Mouse (Mus musculus): Measurements from ENCODE around the gene Nxpe5.

Gene Nxpe5

DNA sequence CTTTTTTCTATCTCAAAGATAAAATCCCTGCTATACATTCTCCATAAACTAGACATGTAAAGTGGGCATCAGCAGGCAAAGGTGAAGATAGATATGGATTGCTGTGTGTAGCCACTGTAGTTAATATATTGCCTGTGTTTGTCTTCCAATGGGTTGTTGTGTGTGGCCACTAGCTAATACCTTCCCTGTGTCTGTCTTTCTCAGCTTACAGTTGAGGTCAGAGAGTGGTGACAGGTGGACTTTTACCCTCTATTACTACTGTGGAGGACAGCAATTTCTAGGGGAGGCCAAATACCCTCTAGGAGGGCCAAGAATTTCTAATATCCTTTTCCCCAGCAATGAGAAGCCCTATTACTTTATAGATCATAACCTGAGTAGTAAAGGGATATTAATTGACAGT, 8.5 kb downstream of the Nxpe5 start:
- in situ Hi-C loops (cut with MboI; ENCODE audit: unreplicated experiment in 2 of 2): no loop called here

DNA sequence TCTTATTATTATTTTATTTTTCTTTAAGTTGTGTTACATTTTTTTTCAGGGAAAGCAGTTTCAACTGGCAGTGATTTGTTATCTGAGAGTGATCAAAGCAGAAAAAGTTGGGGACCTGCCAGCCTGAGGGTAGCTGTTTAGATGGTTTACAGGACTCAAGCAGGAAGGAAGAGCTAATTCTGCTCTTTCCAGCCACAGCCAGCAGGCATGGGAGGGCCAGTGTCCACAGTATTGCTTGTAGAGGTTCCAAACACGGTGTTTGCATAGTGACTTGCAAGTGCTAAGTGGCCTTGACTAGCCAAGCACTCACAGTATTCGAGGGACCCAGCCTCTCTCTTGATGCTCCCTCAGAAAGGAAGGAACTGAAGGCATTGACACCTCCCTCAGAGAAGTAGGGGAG, 15.8 kb downstream of the Nxpe5 start:
- in situ Hi-C loops (cut with MboI; ENCODE audit: unreplicated experiment in 2 of 2): no loop called here

DNA sequence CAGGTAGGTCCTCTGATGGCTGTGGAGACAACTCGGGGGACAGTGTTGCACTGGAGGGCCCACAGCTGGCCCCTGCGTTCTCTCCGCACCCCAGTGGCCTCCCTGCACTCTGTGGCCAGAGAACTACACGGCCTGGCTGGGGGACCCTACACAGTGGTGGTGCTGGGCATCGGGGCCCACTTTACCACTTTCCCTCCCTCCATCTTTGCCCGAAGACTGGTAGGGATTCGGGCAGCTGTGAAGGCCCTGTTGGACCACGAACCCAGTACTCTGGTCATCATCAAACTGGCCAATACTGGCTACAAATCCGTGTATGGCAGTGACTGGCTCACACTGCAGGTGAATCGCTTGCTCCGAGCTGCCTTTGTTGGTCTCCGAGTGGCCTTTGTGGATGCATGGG, 25.4 kb downstream of the Nxpe5 start:
- in situ Hi-C loops (cut with MboI; ENCODE audit: unreplicated experiment in 2 of 2): loop anchor here in 1 of 2 experiments (5.0 kb wide), 1 partner anchor 59 kb away; the partner anchor contains the start of gene Mblac1

DNA sequence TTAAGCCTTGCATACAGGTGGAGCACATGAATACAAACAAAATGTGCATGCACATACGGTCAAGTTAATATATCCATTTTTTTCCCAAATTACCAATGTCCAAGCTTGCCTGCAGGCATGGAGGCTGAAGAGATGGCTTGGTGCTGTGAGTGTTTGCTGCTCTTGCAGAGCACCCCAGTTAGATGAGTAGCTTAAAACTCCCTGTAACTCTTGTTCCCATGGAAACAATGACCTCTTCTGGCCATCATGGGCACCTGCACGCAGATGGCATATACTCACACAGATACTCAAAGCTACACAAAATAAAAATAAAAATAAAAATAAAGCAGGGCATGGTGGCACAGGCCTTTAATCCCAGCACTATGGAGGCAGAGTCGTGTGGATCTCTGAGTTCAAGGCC, 27.4 kb downstream of the Nxpe5 start:
- in situ Hi-C loops (cut with MboI; ENCODE audit: unreplicated experiment in 2 of 2): loop anchor here in 1 of 2 experiments (5.0 kb wide), 1 partner anchor 61 kb away; the partner anchor contains the start of gene Mblac1

DNA sequence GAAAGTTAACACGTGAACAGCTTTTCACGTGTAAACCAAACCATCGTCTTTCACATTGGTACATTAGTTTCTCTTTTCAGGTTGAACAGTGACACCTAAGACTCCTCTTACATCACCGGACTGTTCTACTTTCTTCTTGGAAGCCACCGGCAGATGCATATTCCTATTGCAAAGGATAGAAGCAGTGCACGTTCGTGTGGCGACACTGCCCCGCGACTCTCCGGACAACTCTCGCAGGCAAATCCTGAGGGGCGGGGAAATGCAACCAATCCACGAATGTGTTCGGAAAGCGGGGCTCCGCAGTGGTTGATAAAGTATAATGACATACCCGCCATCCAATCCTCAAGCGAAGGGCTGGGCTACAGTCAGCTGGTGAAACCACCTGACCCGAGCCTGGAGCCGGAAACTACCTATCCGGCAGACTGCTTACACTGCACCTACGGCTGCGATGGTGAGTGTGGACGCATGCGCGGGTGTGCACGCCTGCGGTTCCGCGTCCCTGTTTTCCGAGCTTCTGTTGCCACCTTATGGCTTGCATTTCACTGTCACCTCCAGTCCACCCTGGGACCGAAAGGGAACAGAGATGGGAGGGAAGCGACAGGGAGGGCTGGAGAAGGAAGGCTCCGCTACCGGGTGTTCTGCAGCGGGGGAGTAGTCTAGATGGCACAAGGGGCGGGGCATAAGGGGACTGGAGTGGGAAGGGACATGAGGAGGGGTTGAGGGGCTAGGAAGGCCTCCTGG, 29.8 kb downstream of the Nxpe5 start, which contains the start of gene Lamtor4:
TSS of gene Lamtor4 (plus strand) at position 130 of the 741 bp plus-strand sequence.
- in situ Hi-C loops (cut with MboI; ENCODE audit: unreplicated experiment in 2 of 2): no loop called here

DNA sequence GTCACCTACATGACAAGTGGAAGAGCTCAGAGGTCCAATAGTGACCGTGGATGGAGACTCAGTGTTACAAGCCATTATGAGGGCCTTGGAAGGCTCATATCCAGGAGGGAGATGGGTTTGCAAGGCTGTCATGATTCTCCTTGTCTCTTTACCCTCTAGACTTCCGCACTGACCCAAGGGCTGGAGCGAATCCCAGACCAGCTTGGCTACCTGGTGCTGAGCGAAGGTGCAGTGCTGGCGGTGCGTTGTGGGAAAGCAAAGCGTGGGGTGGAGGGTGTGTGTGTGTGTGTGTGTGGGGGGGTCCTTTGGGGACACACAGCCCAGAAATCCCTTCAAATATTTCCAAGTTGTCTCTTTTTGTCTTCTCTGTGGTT, 30.4 kb downstream of the Nxpe5 start:
- in situ Hi-C loops (cut with MboI; ENCODE audit: unreplicated experiment in 2 of 2): no loop called here

DNA sequence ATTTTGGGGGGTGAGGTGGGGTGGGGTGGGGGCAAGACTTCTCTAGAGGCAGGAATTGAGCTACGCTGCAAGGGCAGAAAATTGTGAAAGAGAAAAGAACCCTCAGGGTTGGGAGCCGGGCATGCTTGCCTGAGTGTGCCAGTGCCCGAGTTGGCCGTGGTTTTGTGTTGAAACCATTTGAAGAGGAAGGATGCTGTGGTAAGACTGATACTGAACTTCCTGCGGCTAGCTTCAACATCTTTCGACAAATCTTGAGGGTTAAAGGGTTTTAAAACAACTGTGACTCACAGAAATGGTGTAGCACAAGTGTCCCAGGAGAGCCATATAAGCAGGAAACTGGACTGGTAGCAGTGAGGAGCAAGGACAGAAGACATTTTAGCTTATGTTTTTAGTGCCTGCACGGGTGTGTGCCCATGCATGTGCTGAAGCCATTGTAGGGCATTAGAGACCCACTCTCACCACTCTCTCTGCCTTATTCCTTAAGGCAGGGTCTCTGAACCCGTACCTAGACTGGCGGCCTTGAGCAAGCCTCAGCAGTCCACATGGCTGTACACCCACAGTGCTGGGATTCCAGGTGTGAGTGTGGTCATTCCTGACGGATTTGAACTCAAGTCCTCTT, 31.4 kb downstream of the Nxpe5 start:
- in situ Hi-C loops (cut with MboI; ENCODE audit: unreplicated experiment in 2 of 2): no loop called here

DNA sequence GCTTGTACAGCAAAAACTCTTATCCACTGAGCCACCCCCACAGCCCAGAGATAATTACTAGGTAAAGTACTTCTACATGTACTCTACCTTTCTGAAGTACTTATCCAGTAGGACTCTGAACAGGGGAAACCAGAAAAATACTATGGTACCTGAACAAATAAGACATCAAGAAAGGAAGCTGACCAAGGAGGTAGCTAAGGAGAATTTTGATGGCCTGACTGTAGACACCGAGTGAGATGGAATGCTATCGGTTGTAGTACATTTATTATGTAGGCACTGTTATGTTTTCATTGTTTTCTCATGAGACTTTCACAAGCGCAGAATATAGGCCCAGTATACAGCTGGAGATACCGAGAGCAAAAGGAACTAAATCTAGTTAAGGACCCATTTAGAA, 31.9 kb downstream of the Nxpe5 start:
- in situ Hi-C loops (cut with MboI; ENCODE audit: unreplicated experiment in 2 of 2): no loop called here

DNA sequence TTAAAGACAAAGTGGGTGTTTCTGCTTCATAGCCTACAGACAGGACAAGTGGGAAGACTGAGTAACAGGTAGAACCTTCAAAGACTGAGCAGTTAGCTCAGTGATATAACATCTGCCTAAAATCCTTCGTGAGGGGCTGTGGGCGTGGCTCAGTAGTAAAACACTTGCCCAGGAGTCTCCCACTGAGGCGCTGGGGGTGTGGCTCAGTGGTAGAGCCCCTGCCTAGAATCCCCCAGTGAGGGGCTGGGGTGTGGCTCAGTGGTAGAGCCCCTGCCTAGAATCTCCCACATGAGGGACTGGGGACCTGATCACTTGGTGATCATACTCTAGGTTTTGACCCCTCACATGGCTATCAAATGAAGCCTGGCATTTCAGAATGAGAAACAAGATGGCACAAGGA, 32.4 kb downstream of the Nxpe5 start:
- in situ Hi-C loops (cut with MboI; ENCODE audit: unreplicated experiment in 2 of 2): no loop called here

DNA sequence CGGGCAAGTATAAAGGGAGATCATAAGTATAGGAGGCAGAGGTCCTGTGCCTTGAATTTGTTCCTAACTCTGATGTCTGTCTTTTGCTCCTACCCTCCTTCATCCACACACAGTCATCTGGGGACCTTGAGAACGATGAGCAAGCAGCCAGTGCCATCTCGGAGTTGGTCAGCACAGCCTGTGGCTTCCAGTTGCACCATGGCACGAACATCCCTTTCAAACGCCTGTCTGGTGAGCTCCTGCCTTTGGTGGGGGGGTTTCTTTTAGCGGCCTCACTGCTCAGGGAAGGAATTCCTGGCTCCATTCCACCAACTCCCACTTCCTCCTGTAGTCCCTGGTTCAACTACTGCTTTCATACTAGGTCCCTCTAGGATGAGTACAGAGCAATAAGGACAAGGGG, 32.8 kb downstream of the Nxpe5 start:
- in situ Hi-C loops (cut with MboI; ENCODE audit: unreplicated experiment in 2 of 2): no loop called here

DNA sequence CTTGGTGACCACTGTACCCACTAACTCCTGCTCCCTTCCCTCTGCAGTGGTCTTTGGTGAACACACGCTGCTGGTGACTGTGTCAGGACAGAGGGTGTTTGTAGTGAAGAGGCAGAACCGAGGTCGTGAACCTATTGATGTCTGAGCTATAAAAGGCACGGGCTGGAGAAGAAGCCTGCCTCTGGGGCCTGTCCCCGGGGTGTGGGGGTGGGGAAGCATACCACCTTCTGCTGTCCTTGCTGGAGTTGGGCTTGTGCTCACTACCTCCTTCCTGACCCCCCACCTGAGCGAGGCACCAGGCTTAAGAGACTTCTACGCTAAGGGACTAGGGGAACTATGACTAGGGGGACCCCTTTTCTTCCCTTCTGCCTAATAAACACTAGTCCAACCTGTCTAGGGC, 33.3 kb downstream of the Nxpe5 start:
- in situ Hi-C loops (cut with MboI; ENCODE audit: unreplicated experiment in 2 of 2): no loop called here

DNA sequence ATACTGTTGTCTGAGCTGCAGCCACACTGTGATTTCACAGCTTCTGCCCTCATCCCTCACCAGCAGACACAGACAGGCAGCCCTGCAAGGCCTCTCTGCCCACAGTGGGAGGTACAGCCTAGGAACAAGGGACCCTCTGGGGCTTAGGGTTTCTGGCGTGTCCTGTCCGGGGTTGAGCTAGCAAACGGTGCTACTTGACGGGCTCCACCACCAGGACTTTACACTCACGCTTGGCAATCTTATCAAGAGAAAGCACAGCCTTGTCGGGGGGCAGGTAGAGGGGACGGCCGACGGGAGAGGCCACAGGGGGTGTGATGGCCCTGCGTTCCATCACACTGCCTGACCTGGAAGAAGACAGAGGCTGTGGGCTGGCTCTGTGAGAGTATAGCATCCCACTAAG, 34.4 kb downstream of the Nxpe5 start:
- in situ Hi-C loops (cut with MboI; ENCODE audit: unreplicated experiment in 2 of 2): no loop called here

DNA sequence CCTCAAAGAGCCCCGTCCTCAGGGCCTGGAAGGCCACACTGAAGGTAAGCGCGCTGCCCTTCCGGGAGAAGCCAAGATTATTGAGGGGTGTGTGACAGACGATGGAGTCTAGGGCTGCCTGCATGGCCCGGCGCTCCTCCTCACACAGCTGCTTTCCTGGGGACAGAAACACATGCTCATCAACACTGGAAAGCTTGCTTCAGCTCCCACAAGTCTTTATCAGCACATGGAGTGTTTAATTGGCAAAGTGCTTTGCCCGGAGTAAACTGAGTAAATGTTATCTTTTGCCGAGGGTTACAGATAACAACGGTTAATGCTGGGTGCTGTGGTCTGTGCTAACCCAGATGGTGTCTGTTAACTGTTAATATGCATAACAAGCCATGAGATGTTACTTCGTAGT, 35.1 kb downstream of the Nxpe5 start:
- in situ Hi-C loops (cut with MboI; ENCODE audit: unreplicated experiment in 2 of 2): no loop called here

DNA sequence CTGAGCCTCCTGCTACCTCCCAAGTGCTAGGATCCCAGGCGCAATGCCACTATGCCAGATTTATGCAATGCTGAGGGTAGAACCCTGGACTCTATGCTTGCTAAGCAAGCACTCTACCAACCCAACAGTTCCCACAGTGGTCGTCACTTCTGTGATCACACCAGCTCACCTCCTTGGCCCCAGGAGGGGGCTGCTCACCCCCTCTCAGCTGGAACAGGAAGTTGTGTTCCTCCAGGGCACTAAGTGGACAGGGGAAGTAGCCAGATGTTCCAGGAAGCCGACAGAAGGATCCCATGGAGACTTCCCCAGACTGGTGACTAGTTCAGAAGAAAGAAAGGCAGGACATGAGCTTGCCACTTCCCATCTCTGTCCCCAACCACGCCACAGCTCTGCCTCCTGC, 36.3 kb downstream of the Nxpe5 start:
- in situ Hi-C loops (cut with MboI; ENCODE audit: unreplicated experiment in 2 of 2): no loop called here

DNA sequence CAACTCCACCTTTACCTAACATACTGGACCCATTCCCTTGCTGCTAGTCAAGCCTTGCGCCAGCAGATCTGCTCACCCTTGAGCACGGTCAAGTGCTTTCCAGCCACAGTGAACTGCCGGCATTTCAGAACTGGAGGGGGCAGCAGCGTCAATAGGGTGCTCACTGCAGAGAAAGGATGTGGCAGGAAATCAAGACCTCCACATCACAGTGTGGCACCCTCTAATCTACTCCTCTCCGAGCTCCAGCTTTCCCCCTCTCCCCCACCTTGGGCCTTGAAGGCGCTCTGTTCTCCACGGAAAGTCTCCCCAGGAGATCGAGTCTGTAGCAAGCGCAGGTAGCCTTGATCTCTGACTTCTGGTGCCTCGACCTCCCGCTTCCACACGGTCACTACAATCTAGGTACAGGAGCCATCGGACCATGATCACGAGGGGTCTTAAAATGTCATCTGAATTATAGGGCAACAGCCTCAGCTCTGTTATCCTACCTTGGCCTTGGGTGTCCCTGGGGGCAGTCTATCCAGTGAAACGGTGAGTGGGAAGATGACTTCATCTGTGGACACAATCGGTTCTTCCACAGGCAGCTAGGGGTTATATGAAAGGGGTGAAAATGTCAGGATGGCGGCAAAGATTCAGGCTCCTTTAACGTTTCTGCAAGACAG, 37.0 kb downstream of the Nxpe5 start:
- in situ Hi-C loops (cut with MboI; ENCODE audit: unreplicated experiment in 2 of 2): no loop called here

DNA sequence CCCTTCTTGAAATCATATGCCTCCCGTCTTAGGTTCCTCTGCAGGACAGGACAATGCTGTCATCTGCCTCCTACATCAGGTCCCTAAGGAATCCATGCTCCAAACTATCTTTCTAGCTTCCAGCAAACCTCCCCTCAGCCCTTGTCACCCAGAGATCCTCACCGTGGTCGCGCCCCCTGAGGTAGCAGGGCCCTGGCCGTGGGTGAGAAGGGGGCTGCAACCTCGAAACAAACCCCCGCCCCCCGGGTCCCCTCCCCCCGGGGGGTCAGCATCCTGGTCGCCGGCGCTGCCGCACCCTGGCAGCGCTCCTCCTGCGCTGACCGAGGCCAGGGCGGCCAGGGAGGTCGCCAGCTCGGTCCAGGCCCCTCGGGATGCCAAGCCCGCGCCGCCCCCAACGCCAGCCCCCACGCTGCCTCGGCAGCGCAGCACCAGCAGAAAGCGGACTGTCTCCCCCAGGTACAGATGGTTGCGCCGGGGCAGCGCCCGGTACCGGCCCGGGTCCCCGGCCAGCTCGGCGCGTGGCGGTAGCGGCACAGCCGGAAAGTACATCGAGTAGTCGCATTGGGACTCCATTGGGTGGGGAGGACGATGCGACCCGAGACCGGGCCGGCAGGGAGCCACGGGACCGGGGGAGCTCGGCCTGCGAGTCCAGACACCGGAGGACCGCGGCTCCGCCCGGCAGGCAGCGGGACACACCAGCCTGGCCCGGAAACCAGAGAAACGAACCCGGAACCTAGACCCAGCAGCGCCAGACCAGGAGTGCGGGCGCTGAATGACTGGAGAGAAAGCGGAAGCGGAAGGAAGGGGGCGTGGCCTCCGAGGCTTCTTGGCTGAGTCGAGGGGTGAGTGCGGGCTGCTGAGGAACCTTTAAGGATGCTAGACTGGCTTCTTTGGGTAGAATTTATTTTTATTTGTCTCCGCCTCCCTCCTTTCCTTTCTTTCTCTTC, 37.8 kb downstream of the Nxpe5 start, which contains the start of gene BC037034:
TSS of gene BC037034 (minus strand) at position 774 of the 947 bp plus-strand sequence.
- in situ Hi-C loops (cut with MboI; ENCODE audit: unreplicated experiment in 2 of 2): no loop called here

DNA sequence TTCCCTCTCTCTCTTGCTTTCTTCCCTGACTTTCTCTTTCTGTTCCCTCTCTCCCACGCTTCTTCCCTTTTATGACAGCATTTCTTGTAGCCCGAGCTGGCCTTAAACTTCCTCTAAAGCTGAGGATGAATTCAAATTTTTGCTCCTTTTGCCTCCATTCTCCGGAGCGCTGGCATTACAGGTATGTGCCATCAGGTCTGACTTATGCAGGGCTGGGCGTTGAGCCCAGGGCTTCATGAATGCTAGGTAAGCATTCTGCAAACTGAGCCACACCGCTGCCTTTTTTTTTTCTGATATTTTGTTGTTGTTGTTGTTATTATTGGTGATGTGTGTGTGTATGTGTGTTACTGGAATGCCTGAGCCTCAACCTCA, 38.5 kb downstream of the Nxpe5 start:
- in situ Hi-C loops (cut with MboI; ENCODE audit: unreplicated experiment in 2 of 2): no loop called here

DNA sequence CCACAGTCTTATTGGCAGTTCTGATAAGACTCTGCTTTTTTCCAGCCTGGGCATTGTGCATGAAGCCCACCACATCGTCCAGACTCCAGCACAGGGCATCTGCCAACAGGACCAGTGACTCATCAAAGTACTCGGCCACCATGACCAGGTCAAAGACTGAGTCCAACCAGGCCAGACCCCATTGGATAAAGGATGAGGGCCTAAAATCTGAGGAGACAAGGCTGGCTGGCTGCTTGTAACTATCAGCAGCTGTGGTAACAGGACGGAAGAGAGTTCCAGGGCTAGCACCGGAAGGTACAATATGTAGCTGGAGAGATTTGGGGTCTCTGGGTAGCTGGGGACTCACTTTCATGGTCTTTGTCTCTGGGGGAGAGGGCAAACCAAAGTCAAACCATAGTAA, 40.0 kb downstream of the Nxpe5 start:
- in situ Hi-C loops (cut with MboI; ENCODE audit: unreplicated experiment in 2 of 2): no loop called here

DNA sequence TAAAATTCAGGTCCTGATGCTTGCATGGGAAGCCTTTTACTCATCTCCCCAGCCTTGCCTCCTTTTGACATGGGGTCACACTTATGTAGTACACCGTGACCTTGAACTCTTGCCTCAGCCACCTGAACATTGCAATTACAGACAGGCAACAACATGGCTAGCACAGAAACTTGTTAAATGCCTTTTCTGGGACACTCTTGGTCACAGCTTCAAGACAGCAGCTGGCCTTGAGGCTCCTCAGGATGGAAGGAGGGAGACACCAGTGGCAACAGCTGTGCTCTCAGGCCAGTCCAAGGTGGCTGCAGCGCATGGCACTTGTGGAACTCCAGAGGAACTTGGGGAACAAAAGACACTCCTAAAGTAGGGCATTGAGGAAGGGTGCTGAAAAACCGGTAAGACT, 41.4 kb downstream of the Nxpe5 start:
- in situ Hi-C loops (cut with MboI; ENCODE audit: unreplicated experiment in 2 of 2): no loop called here

DNA sequence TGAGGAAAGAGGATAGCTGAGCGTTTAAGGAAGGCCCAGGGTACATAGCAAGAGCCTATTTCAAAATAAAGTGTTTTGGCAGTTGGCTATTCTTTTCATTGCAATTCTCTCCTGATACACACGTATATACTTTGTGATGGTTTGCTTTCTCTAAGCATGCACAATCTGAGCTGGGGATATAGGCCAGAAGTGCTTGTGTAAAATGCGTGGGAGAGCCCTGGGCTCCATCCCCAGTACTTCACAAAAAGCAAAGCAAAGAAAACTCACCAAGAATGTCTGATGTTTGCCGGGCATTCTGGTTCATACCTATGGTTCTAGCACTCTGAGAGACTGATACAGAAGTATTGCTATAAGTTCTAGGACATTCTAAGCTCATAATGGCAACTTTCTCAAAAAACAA, 43.3 kb downstream of the Nxpe5 start:
- in situ Hi-C loops (cut with MboI; ENCODE audit: unreplicated experiment in 2 of 2): no loop called here

DNA sequence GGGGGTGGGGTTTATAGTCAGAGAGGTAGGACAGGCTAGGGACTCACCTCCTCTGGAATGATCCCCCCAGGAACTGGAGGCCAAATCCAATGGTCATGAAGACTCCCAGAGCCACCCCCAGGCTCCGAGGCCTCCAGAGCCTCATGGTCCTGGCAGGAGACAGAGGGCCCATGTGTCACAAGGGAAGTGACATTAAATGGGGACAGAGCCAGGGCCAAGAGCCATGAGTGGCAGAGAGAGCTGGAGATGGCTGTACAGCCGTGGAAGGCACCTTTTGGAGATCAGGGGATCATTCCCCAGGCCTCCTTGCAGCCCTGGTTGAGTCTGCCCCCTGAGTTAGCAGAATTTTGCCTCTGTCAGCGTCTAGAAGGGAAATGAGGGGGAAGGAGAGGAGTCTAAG, 45.5 kb downstream of the Nxpe5 start:
- in situ Hi-C loops (cut with MboI; ENCODE audit: unreplicated experiment in 2 of 2): no loop called here
